Mouse (Mus musculus) activated CD4-positive, CD25-positive, alpha-beta regulatory T cell, adult 4 months (primary cell): ENCODE data around the gene Gpsm2. TPM values are rescaled to one million over a fixed set of nuclear protein-coding genes. Genes with fewer than 3 reads are reported as not detected.
A peak's percentile ranks its signal among the peaks of the same experiment; 100 is the strongest.

Source experiments
- ATAC-seq: one replicate; pipeline ENCODE4 v1.8.0; 2017
- polyA plus RNA-seq, 2 experiments: library from polyadenylated mRNA; unstranded; fragments of 100-300 nt; shearing (Covaris generic); gene quantifications; one replicate each; pipeline ENCODE4 v1.2.1; 2017

The Gpsm2 gene
- polyA plus RNA-seq = 1 to 10 TPM; 4.3 to 5.5 TPM

- ATAC-seq = peak; percentile 87
Measured at GRCm38 (mm10) chr3:108722036-108722872, at the start of gene Gpsm2. TSS of gene Gpsm2 (minus strand) at chr3:108722309.

- peak; percentile 75 for ATAC-seq
Measured at GRCm38 (mm10) chr3:108770725-108771368, 48.7 kb upstream of the Gpsm2 start.

- ATAC-seq = no peak
Measured at GRCm38 (mm10) chr3:108769547-108769946, 47.4 kb upstream of the Gpsm2 start.

GRCm38 (mm10) chr3:108767416-108767815 is 45.3 kb upstream of the Gpsm2 start:
- no peak for ATAC-seq

- no peak for ATAC-seq
Measured at GRCm38 (mm10) chr3:108766943-108767342, 44.8 kb upstream of the Gpsm2 start.

GRCm38 (mm10) chr3:108765476-108765875 is 43.4 kb upstream of the Gpsm2 start:
- no peak for ATAC-seq

- no peak for ATAC-seq
Measured at GRCm38 (mm10) chr3:108764976-108765375, 42.9 kb upstream of the Gpsm2 start.

- ATAC-seq = no peak
Measured at GRCm38 (mm10) chr3:108763691-108764090, 41.6 kb upstream of the Gpsm2 start.

GRCm38 (mm10) chr3:108762597-108763111 is 40.5 kb upstream of the Gpsm2 start:
- no peak for ATAC-seq

GRCm38 (mm10) chr3:108759566-108760420 is 37.7 kb upstream of the Gpsm2 start:
- no peak for ATAC-seq

GRCm38 (mm10) chr3:108757570-108757969 is 35.5 kb upstream of the Gpsm2 start:
- no peak for ATAC-seq

- ATAC-seq = no peak
Measured at GRCm38 (mm10) chr3:108756131-108756530, 34.0 kb upstream of the Gpsm2 start.

GRCm38 (mm10) chr3:108755542-108755941 is 33.4 kb upstream of the Gpsm2 start:
- no peak for ATAC-seq

GRCm38 (mm10) chr3:108754541-108754940 is 32.4 kb upstream of the Gpsm2 start:
- no peak for ATAC-seq

GRCm38 (mm10) chr3:108751691-108752090 is 29.6 kb upstream of the Gpsm2 start:
- no peak for ATAC-seq

GRCm38 (mm10) chr3:108751061-108751460 is 29.0 kb upstream of the Gpsm2 start:
- no peak for ATAC-seq

- no peak for ATAC-seq
Measured at GRCm38 (mm10) chr3:108744060-108744459, 22.0 kb upstream of the Gpsm2 start.

- ATAC-seq = no peak
Measured at GRCm38 (mm10) chr3:108739045-108739708, 17.1 kb upstream of the Gpsm2 start, which contains the start of gene Aknad1. TSS of gene Aknad1 (plus strand) at chr3:108739658.

GRCm38 (mm10) chr3:108737761-108738160 is 15.7 kb upstream of the Gpsm2 start:
- peak; percentile 63 for ATAC-seq

- ATAC-seq = no peak
Measured at GRCm38 (mm10) chr3:108730316-108730715, 8.2 kb upstream of the Gpsm2 start.

GRCm38 (mm10) chr3:108727776-108728175 is 5.7 kb upstream of the Gpsm2 start:
- ATAC-seq = no peak

GRCm38 (mm10) chr3:108727344-108727743 is 5.2 kb upstream of the Gpsm2 start:
- no peak for ATAC-seq
